Mouse (Mus musculus): ENCODE results near the gene Scaf4.

DNA sequence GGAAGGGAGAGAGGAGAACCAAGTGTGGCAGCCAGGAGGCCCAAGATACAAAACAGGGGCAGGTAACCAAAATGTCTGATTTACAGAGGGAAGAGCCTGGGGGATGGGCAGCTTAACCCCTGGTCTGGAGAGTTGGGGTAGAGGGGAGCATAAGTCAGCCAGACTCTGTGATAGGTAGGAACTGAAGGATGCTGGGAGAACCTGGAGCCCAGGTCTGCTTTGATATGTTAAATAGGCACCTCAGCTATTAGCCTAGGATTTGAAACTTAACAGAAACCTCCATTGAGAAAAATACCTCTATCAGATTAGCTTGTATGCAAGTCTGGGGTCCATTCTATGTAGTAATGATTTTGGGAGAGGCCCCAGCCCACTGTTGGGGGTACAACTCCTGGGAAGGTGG is 15.3 kb upstream of the Scaf4 start:
- no peak for TF ChIP-seq POLR2A (IDR thresholded peaks at IDR 0.05; ENCODE audit: insufficient read depth, low read length)
- TF ChIP-seq CTCF (IDR thresholded peaks at IDR 0.05; ENCODE audit: low read depth, low read length): no peak

Data from ES-Bruce4 (cell line).